Mouse (Mus musculus) ES-E14 (cell line): ENCODE data around the gene Dnajb3. TPM values are rescaled to one million over a fixed set of nuclear protein-coding genes. Genes with fewer than 3 reads are reported as not detected.

Source experiments
- DNase-seq: peaks from one replicate; pipeline ENCODE4 v3.0.0-alpha.2; 2013; ENCODE audit warnings: low read depth, low spot score
- H3K27ac ChIP-seq: 2 replicates; pipeline ENCODE4 v1.5.1; 2012; ENCODE audit warnings: low read depth, mild to moderate bottlenecking, low read length, moderate library complexity, mixed read lengths; ENCODE audit not compliant: poor library complexity, insufficient read depth, severe bottlenecking
- H3K36me3 ChIP-seq: 2 replicates; pipeline ENCODE4 v1.6.1; 2012; ENCODE audit warnings: mild to moderate bottlenecking, low read length, moderate library complexity, mixed read lengths; ENCODE audit not compliant: control insufficient read depth, poor library complexity, insufficient read depth, severe bottlenecking
- H3K4me1 ChIP-seq, 2 experiments: fragments of 150-350 bp in 1 of 2; sonication (generic) in 1 of 2; 2 replicates each; pipeline ENCODE4 v1.6.1; 2012; ENCODE audit warnings: low read length in 2 of 2, mild to moderate bottlenecking in 1 of 2, mixed read lengths in 1 of 2; ENCODE audit not compliant: control insufficient read depth in 2 of 2, insufficient read depth in 2 of 2, poor library complexity in 1 of 2
- H3K4me3 ChIP-seq, 2 experiments: fragments of 150-350 bp in 1 of 2; sonication (generic) in 1 of 2; 2 replicates each; pipeline ENCODE4 v1.5.1; 2012; ENCODE audit warnings: low read length in 2 of 2, low read depth in 1 of 2, mild to moderate bottlenecking in 1 of 2, mixed read lengths in 1 of 2; ENCODE audit not compliant: insufficient read depth in 1 of 2, poor library complexity in 1 of 2, severe bottlenecking in 1 of 2
- H3K9ac ChIP-seq: 2 replicates; pipeline ENCODE4 v1.6.1; 2012; ENCODE audit warnings: low read depth, mild to moderate bottlenecking, low read length, mixed read lengths; ENCODE audit not compliant: poor library complexity, insufficient read depth, severe bottlenecking
- H3K9me3 ChIP-seq: fragments of 150-350 bp; sonication (generic); 2 replicates; pipeline ENCODE4 v1.6.1; 2012; ENCODE audit warnings: low read depth, mild to moderate bottlenecking, low read length; ENCODE audit not compliant: control insufficient read depth, insufficient read depth
- CHD2 ChIP-seq: IDR thresholded peaks from 2 replicates; pipeline ENCODE4 v1.6.1; 2014; ENCODE audit warnings: mild to moderate bottlenecking, low read depth, low read length, inconsistent platforms
- HCFC1 ChIP-seq: IDR thresholded peaks from 2 replicates; pipeline ENCODE4 v1.6.1; 2012; ENCODE audit warnings: low read length, inconsistent platforms, borderline replicate concordance; ENCODE audit not compliant: insufficient read depth
- MAFK ChIP-seq: IDR thresholded peaks from 2 replicates; pipeline ENCODE4 v1.6.1; 2014; ENCODE audit warnings: mild to moderate bottlenecking, low read depth, low read length, inconsistent platforms; ENCODE audit not compliant: insufficient read depth
- ZC3H11A ChIP-seq: IDR thresholded peaks from 2 replicates; pipeline ENCODE4 v1.6.1; 2012; ENCODE audit warnings: low read depth, mild to moderate bottlenecking, inconsistent platforms, low read length, borderline replicate concordance
- ZNF384 ChIP-seq: IDR thresholded peaks from 2 replicates; pipeline ENCODE4 v1.6.1; 2012; ENCODE audit warnings: low read depth, low read length, inconsistent platforms
- in situ Hi-C, 2 experiments: fragments of 600-800 bp; cut with MboI; formaldehyde crosslinking; loops; one replicate each; pipeline ENCODE4 v1.15.1; 2025; ENCODE audit warnings: low sequenced_read_pairs in 2 of 2, inconsistent platforms in 1 of 2; ENCODE audit not compliant: unreplicated experiment in 2 of 2
- total RNA-seq: library from RNA; depleted of rRNA; stranded (reverse); fragments of 300-350 nt; gene quantifications from 2 replicates; pipeline ENCODE4 v1.2.3, GENCODE M21; 2012

The Dnajb3 gene
- total RNA-seq, 1 experiment: 1.8 TPM

- no peak overlapping the region for H3K9ac ChIP-seq
- TF ChIP-seq CHD2 (no peak), MAFK (no peak), HCFC1 (no peak), ZNF384 (no peak), ZC3H11A (no peak)
- H3K4me1 ChIP-seq: no peaks in the 10 kb centered on the region
- H3K9me3 ChIP-seq: no peaks in the 10 kb centered on the region
- no peak for DNase-seq
- no peaks in the 10 kb centered on the region for H3K36me3 ChIP-seq
- no peak overlapping the region for H3K4me3 ChIP-seq
- H3K27ac ChIP-seq: no peak overlapping the region
- in situ Hi-C loops: no loop called here
These were observed 13.0 kb upstream of the Dnajb3 start for GRCm38 (mm10) chr1:88218591-88218990.

DNA sequence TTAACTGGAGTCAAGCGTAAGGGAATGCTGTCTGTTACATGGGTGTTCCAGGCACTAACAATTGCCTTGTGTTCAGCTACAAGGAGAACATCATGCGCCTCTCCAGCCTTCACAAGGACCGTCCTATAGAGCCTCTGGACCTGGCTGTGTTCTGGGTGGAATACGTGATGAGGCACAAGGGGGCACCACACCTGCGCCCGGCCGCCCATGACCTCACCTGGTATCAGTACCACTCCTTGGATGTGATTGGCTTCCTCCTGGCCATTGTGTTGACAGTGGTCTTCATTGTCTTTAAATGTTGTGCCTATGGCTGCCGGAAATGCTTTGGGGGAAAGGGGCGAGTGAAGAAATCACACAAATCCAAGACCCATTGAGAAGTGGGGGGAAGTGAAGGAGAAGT lies 12.5 kb upstream of the Dnajb3 start:
- no peaks in the 10 kb centered on the region for H3K36me3 ChIP-seq
- no peak overlapping the region for H3K27ac ChIP-seq
- H3K4me3 ChIP-seq: no peak overlapping the region
- in situ Hi-C loops: no loop called here
- H3K4me1 ChIP-seq: no peaks in the 10 kb centered on the region
- TF ChIP-seq HCFC1: no peak
- no peak for TF ChIP-seq ZC3H11A
- H3K9ac ChIP-seq: no peak overlapping the region
- no peaks in the 10 kb centered on the region for H3K9me3 ChIP-seq
- no peak for DNase-seq

DNA sequence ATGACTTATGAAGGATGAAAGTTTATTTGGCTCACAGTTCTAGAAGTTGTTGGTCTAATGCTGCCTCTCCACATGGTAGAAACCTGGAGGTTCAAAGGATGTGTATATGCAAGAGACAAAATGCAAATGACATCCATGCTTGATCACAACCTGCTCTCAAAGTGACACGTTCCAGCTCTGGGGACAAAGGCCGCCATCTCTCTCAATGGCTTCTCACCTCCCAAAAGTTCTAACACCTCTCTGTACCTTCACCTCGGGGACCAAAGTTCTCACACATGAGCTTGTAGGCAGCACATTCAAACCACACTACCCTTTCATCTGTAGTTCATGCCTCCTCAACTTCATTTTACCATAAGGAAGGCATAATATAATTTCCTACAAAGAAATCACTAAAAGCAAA lies 12.0 kb upstream of the Dnajb3 start:
- Histone ChIP-seq H3K9ac (no peak overlapping the region), H3K27ac (no peak overlapping the region), H3K4me3 (no peak overlapping the region), H3K4me1 (no peaks in the 10 kb centered on the region), H3K36me3 (no peaks in the 10 kb centered on the region), H3K9me3 (no peaks in the 10 kb centered on the region)
- no peak for DNase-seq
- in situ Hi-C loops: no loop called here
- TF ChIP-seq HCFC1: no peak
- no peak for TF ChIP-seq ZNF384
- no peak for TF ChIP-seq CHD2
- no peak for TF ChIP-seq ZC3H11A
- TF ChIP-seq MAFK: no peak

DNA sequence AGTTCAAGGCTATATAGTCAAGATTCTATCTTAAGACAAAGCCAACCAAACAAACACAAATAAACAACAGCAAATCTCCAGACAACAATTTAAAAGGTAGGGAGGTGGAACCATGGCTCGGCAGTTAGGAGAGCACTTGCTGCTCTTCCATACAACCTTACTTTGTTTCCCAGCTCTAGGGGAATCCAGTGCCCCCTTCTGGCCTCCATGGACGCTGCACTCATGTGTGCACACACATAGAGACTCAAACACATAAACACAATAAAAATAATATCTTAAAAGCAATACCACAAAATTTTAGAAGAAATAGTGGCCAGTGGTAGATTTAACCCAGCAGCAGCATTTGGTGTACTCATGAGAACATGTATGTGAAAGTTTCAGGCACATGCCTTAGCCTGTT lies 11.6 kb upstream of the Dnajb3 start:
- in situ Hi-C loops: no loop called here
- no peak overlapping the region for H3K27ac ChIP-seq
- H3K9me3 ChIP-seq: no peaks in the 10 kb centered on the region
- H3K36me3 ChIP-seq: no peaks in the 10 kb centered on the region
- TF ChIP-seq ZNF384: no peak
- H3K9ac ChIP-seq: no peak overlapping the region
- DNase-seq: no peak
- H3K4me3 ChIP-seq: no peak overlapping the region
- H3K4me1 ChIP-seq: no peaks in the 10 kb centered on the region

- Histone ChIP-seq H3K4me1 (no peaks in the 10 kb centered on the region), H3K4me3 (no peak overlapping the region), H3K9me3 (no peaks in the 10 kb centered on the region), H3K9ac (no peak overlapping the region), H3K36me3 (no peaks in the 10 kb centered on the region), H3K27ac (no peak overlapping the region)
- DNase-seq: no peak
- TF ChIP-seq CHD2 (no peak), ZNF384 (no peak), HCFC1 (no peak), ZC3H11A (no peak), MAFK (no peak)
- in situ Hi-C loops: no loop called here
These were observed 11.0 kb upstream of the Dnajb3 start for GRCm38 (mm10) chr1:88216551-88216950.
